Mouse (Mus musculus) inflammation-experienced regulatory T-cells, adult 6 months (primary cell): Measurements from ENCODE around the gene Tdrd12. TPM values are rescaled to one million over a fixed set of nuclear protein-coding genes. Genes with fewer than 3 reads are reported as not detected.

ENCODE experiments used
- ATAC-seq: one replicate; pipeline ENCODE4 v1.8.0; 2017
- polyA plus RNA-seq, 3 experiments: library from polyadenylated mRNA; unstranded; fragments of 100-300 nt; shearing (Covaris generic); gene quantifications; one replicate each; pipeline ENCODE4 v1.2.1; 2017

Gene Tdrd12
- polyA plus RNA-seq, 3 experiments from 2014 or later, result not detected

- ATAC-seq, result no peak
Observed at GRCm38 (mm10) chr7:35447996-35448846, 89.3 kb downstream of the Tdrd12 start, which contains the start of gene Slc7a9. TSS of gene Slc7a9 (plus strand) at chr7:35448796.

- ATAC-seq, result no peak
Observed at GRCm38 (mm10) chr7:35447501-35447900, 90.0 kb downstream of the Tdrd12 start.

GRCm38 (mm10) chr7:35435266-35435665 lies 102.3 kb downstream of the Tdrd12 start:
- ATAC-seq, result no peak

- ATAC-seq, result no peak
Observed at GRCm38 (mm10) chr7:35428146-35428545, 109.4 kb downstream of the Tdrd12 start.

- ATAC-seq, result no peak
Observed at GRCm38 (mm10) chr7:35423071-35423470, 114.5 kb downstream of the Tdrd12 start.

Other genes with a start within 250 kb of the Tdrd12 start
- 10 to 100 TPM; 13.3 to 22.7 (median 21.2) TPM for gene Gpatch1, start 219.3 kb downstream of the Tdrd12 start, polyA plus RNA-seq
- under 1 TPM; 0.26 to 0.51 (median 0.47) TPM for gene Rhpn2, start 203.6 kb downstream of the Tdrd12 start, polyA plus RNA-seq
- 10 to 100 TPM; 32.3 to 41.3 (median 34.6) TPM for gene Faap24, start 140.9 kb downstream of the Tdrd12 start, polyA plus RNA-seq
- gene Cep89, start 140.7 kb downstream of the Tdrd12 start, polyA plus RNA-seq, result 10 to 100 TPM; 10.6 to 22.9 (median 17.3) TPM
- gene Slc7a9, start 88.9 kb downstream of the Tdrd12 start, polyA plus RNA-seq, result not detected
- 10 to 100 TPM; 48.7 to 54.7 (median 50.4) TPM for gene Nudt19, start 18.6 kb upstream of the Tdrd12 start, polyA plus RNA-seq
- not detected for gene Rgs9bp, start 47.8 kb upstream of the Tdrd12 start, polyA plus RNA-seq
- 10 to 100 TPM; 44.9 to 51.8 (median 50.5) TPM for gene Ankrd27, start 48.5 kb upstream of the Tdrd12 start, polyA plus RNA-seq
- gene Pdcd5, start 109.8 kb upstream of the Tdrd12 start, polyA plus RNA-seq, result 10 to 100 TPM; 64.1 to 81.9 (median 67.9) TPM
- gene Dpy19l3, start 216.7 kb upstream of the Tdrd12 start, polyA plus RNA-seq, result 10 to 100 TPM; 32.9 to 50.5 (median 38.3) TPM